Mouse (Mus musculus) stomach, postnatal 0 days (tissue): Measurements from ENCODE around the gene Efemp2.

Experiments used
- CTCF ChIP-seq: IDR thresholded peaks from 2 replicates; pipeline ENCODE4 v1.5.1; 2016; ENCODE audit warnings: antibody characterized with exemption, low read depth, mild to moderate bottlenecking, moderate library complexity
- EP300 ChIP-seq: optimal IDR thresholded peaks from 2 replicates; pipeline ENCODE3; 2016; ENCODE audit warnings: antibody characterized with exemption

DNA sequence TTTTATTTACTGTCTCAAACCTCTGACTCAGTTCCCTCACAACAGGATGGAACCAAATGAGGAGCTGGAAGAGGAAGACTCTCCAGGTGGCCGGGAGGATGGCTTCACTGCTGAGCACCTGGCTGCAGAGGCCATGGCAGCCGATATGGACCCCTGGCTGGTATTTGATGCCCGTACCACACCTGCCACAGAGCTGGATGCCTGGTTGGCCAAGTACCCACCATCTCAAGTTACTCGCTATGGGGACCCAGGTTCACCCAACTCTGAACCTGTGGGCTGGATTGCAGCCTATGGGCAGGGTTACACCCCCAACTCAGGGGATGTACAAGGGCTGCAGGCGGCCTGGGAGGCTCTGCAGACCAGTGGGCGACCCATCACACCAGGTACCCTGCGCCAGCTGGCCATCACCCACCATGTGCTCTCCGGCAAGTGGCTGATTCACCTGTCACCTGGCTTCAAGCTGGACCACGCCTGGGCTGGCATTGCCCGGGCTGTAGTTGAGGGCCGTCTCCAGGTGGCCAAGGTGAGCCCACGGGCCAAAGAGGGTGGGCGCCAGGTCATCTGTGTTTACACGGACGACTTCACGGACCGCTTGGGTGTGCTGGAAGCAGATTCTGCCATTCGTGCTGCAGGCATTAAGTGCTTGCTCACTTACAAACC is 47.7 kb upstream of the Efemp2 start:
- TF ChIP-seq CTCF (no peak), EP300 (no peak)
